Mouse (Mus musculus) lung, adult 2 months (tissue): ENCODE data around the gene Glp2r.

Experiments
- CTCF ChIP-seq: fragments of 200-500 bp; IDR thresholded peaks from 2 replicates; pipeline ENCODE4 v1.5.1; 2011; ENCODE audit warnings: mild to moderate bottlenecking, low read length, control low read depth; ENCODE audit not compliant: insufficient read depth
- POLR2A ChIP-seq: fragments of 200-500 bp; IDR thresholded peaks from 2 replicates; pipeline ENCODE4 v1.6.1; 2011; ENCODE audit warnings: low read depth, mild to moderate bottlenecking, control low read depth, low read length, borderline replicate concordance; ENCODE audit errors: extremely low read depth

DNA sequence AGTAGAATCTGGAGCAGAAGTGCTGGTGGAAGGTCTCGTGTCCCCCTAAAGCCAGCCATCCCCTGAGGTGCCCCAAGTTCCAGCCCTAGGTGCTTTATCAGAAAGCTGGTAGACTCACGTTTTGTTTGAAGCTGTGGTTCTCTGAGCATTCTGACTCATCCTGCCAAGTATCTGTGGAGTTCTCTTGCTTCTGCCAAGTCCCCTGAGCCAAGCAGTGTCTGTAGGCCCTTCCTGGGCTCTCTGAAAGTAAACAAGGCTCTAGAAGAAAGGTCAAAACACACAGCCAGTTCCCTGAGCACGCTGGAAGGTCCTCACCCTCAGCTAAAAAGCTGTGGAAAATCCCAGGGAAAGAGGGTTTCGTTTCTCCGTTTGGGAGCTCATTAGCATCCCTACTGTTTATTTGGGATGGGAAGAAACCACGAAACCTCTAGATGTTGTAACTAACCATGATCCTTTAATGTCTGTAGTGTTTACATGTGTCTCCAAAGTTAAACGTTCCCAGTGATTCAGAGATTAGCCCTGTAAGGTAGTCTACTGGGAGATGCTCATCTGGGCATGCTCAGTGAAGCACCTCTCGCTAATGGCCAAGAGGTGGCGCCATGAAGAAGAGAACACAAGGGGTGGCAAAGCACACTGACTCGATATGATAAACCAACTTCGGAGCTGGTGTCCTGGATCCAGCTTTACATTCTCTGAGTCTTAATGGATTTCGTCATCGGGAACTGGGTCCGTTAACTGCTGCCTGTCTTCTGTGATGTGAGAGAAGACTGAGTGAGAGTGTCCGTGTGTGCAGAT, 13.4 kb downstream of the Glp2r start:
- TF ChIP-seq CTCF = no peak; the same call in 1 of the 2 replicates
- no peak for TF ChIP-seq POLR2A
